Mouse (Mus musculus): ENCODE results near the gene Gba2.

GRCm38 (mm10) chr4:43549055-43549454, 29.6 kb downstream of the Gba2 start:
- no peak for TF ChIP-seq CTCF (IDR thresholded peaks at IDR 0.05; ENCODE audit: low read depth)
- TF ChIP-seq EP300 (optimal IDR thresholded peaks at IDR 0.05): no peak

Measured in stomach, postnatal 0 days (tissue).